Mouse (Mus musculus) left cerebral cortex, postnatal 4 days (tissue): ENCODE measurements around the gene Rps6ka2. TPM values are rescaled to one million over a fixed set of nuclear protein-coding genes. Genes with fewer than 3 reads are reported as not detected.

Source experiments
- DNase-seq: peaks from one replicate; pipeline ENCODE4 v3.0.0-alpha.2; 2022
- intact Hi-C: fragments of 180-260 bp; cut with DNase I; formaldehyde crosslinking; loops from one replicate; pipeline ENCODE4 v1.15.1; 2025
- total RNA-seq, 2 experiments: library from RNA; stranded (reverse); gene quantifications; 2 replicates each; pipeline ENCODE4 v1.2.3; 2021

Gene Rps6ka2
- total RNA-seq, 2 experiments from 2014 or later: 36.7 to 38.5 TPM

- DNase-seq: peak; percentile 53
- intact Hi-C loops: no loop called here
Observed at GRCm38 (mm10) chr17:7217791-7218329, 47.9 kb downstream of the Rps6ka2 start.

DNA sequence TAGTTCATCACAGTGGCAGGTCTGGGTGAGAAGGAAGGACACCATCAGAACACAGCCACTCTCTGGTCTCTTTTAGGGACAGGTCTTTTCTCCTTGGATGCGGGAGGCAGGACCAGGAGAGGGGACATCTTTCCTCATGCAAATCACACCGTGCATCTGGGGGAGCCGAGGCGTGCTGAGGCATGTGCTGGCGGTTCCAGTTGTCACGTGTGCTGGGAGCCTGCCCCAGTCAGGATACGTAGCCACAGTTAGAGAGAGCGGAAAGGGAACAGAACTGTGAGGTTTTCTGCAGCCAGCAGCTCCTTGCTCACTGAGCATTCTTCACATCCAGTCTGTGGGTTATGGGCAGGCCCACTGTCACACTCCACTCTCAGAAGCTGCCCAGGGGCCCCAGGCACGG lies 48.5 kb downstream of the Rps6ka2 start:
- no peak for DNase-seq
- intact Hi-C loops: no loop called here

DNA sequence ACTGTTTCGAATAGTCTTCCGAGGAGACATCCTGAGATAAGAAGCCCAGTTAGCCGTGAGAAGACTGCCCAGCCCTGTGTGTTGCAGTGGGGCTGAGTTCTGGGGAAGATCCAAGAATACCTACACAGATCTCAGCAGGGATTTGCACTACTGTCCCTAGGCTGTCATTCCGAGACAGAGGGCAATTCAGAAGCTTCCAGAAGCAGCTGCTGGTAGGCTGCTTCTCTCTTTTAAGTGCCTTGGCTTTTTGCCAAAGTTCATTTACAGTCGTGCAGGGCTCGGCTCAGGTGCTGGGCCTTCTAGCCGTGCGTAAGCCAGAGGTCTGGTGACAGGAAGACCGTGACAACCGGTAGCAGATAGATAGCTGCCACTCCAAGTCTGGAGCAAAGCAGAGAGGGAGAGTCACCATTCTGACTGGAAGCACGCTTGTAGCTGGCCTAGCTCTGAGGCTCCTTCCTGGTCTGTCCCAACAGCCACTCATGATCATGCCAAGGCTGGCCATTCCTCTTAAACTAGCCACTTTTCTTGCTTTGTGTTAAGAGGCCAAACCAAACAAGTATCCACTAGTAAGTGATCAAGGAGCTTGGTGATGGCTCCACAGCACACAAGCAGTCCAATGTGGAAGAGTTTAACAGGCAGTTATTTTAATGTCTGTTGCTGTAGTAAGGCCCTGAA lies 49.3 kb downstream of the Rps6ka2 start:
- intact Hi-C loops: no loop called here

GRCm38 (mm10) chr17:7221310-7221709 lies 51.4 kb downstream of the Rps6ka2 start:
- intact Hi-C loops: no loop called here
- DNase-seq: no peak

More for the DNA sequence above, 49.3 kb downstream of the Rps6ka2 start:
- DNase-seq: no peak

DNA sequence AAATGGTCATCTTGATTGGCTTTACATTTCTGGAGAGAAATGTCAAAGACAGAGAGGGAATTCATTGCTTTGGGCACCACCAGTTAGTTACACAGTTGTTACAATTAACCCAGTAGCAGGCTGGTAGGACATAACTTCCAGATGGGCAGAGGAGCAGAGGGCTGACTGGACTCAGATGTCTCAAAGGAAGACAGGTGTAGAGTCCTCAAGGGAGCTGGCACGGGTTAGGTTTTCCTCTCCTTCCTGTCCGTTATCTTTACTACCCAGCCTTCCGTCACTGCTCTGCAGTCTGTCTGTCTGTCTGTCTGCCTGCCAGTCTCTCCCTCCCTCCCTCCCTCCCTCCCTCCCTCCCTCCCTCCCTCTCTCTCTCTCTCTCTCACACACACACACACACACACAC lies 52.3 kb downstream of the Rps6ka2 start:
- no peak for DNase-seq
- intact Hi-C loops: no loop called here

GRCm38 (mm10) chr17:7228545-7228944 lies 58.6 kb downstream of the Rps6ka2 start:
- intact Hi-C loops: no loop called here
- peak; percentile 81 for DNase-seq

- DNase-seq: no peak
- intact Hi-C loops: no loop called here
Observed at GRCm38 (mm10) chr17:7231312-7231711, 61.4 kb downstream of the Rps6ka2 start.

DNA sequence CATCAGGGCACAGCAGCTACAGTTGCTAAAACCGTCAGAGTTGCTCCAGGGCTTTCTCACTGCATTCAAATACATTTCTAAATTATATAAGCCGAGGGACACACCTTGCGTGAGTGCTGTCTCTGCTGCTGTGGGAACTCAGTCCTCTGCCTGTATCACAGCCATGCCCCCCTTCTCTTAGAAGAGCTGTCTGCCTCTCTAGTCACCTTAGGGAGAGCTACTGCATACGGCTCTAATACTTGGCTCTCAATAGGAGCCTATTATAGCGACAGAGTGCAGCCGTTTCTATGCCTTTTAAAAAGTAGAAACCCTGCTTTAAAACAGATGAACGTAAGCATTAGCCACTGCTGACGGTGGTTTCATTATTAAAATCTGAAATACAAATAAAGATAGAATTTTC lies 61.9 kb downstream of the Rps6ka2 start:
- intact Hi-C loops: no loop called here
- no peak for DNase-seq

- no peak for DNase-seq
- intact Hi-C loops: no loop called here
Observed at GRCm38 (mm10) chr17:7232400-7232799, 62.5 kb downstream of the Rps6ka2 start.

- no peak for DNase-seq
- intact Hi-C loops: no loop called here
Observed at GRCm38 (mm10) chr17:7233197-7233596, 63.3 kb downstream of the Rps6ka2 start.

- peak; percentile 56 for DNase-seq
- intact Hi-C loops: no loop called here
Observed at GRCm38 (mm10) chr17:7237706-7238105, 67.8 kb downstream of the Rps6ka2 start.

GRCm38 (mm10) chr17:7238766-7239165 lies 68.9 kb downstream of the Rps6ka2 start:
- no peak for DNase-seq
- intact Hi-C loops: no loop called here

DNA sequence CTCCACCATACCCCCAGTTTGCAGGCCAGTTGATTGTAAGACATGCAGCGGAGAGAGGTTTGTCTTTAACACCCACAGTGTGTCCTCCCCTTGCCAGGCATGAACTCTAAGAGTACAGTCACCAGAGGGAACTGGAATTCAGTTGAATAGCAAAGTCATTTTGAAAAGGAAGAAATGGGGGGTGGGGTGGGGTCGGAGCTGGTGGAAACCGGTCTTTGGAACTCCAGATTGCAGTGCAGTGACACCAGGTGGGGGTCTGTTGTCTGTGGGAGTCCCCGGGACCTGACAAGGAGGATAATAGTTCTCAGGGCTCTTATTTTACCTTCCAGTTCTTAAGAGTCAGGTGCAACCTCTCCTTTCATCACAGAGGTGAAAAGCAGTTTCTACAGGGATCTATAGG lies 70.6 kb downstream of the Rps6ka2 start:
- DNase-seq: no peak
- intact Hi-C loops: loop anchor here (10.0 kb wide), 1 partner anchor 66 kb away; the partner anchor contains the start of gene Rps6ka2

GRCm38 (mm10) chr17:7245078-7245477 lies 75.2 kb downstream of the Rps6ka2 start:
- no peak for DNase-seq
- intact Hi-C loops: loop anchor here (10.0 kb wide), 1 partner anchor 70 kb away; the partner anchor contains the start of gene Rps6ka2

- DNase-seq: no peak
- intact Hi-C loops: loop anchor here (10.0 kb wide), 1 partner anchor 72 kb away; the partner anchor contains the start of gene Rps6ka2
Observed at GRCm38 (mm10) chr17:7246893-7247556, 77.1 kb downstream of the Rps6ka2 start.

DNA sequence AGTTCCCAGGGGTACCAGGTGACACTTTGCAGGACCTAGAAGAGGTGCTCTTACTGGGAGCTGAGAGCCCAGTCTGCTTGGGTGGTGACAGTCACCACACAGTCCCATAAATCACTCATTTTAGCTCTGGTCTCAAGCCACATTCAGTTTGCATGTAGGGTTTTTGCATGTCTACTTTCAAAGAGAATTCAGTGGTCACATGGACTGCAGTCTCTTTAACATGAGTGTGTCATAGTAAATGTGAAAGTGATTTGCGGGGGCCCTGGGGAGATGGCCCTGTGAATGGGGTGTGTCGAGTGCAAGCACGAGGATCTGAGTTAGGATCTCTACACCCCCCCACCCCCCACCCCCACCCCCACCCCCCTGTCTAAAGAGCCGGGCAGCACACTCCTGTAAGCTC lies 80.5 kb downstream of the Rps6ka2 start:
- no peak for DNase-seq
- intact Hi-C loops: no loop called here

DNA sequence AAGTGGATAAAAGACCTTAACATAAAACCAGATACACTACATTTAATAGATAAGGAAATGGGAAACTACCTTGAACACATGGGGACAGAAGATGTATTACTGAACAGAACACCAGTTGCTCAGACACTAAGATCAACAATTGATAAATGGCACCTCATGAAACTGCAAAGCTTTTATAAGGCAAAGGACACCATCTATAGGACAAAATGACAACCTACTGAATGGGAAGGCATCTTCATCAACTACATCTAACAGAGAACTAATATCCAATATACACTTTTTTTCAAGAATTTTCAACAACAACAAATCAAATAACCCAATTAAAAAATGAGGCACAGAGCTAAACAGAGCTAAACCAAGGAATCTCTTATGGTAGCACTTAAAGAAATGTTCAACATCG lies 87.3 kb downstream of the Rps6ka2 start:
- intact Hi-C loops: no loop called here
- no peak for DNase-seq

GRCm38 (mm10) chr17:7258748-7259359 lies 88.9 kb downstream of the Rps6ka2 start:
- no peak for DNase-seq
- intact Hi-C loops: no loop called here

DNA sequence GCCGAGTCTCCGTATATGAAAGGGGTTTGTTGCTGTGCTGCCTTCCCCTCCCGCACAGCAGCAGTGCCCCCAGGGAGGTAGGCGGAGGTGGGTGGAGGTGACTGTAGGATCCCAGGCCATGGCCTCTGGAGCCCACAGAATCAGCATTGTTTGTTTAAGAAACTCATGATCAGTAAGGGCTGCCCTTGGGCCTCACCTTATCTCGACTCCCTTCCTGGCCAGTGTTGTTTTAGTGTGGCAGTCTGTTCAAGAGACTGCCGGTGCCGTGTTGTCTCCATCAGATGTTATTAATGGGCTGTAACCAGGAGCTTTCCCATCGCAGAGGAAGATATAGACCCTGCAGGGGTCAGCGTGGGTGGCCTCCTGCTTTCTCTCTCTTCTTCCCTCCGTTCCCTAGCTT lies 90.4 kb downstream of the Rps6ka2 start:
- no peak for DNase-seq
- intact Hi-C loops: no loop called here

DNA sequence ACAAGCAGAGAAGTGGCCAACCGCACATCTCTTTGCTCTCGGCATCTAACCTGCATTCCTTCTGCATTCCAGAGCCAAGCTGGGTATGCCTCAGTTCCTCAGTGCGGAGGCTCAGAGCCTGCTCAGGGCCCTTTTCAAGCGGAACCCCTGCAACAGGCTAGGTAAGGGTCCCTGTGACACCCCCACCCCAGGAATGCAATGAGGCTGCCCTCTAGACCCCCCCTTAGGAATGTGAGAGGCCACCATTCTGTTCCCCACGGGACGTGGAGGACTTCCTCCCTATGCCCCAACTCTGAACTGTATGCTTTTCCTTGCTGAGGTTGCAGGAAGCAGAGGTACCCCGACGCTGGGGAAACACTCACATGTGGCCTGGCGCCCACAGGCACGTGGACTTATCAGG lies 92.1 kb downstream of the Rps6ka2 start:
- intact Hi-C loops: no loop called here

GRCm38 (mm10) chr17:7262620-7263019 lies 92.7 kb downstream of the Rps6ka2 start:
- intact Hi-C loops: no loop called here
- no peak for DNase-seq

More for the DNA sequence above, 92.1 kb downstream of the Rps6ka2 start:
- no peak for DNase-seq

DNA sequence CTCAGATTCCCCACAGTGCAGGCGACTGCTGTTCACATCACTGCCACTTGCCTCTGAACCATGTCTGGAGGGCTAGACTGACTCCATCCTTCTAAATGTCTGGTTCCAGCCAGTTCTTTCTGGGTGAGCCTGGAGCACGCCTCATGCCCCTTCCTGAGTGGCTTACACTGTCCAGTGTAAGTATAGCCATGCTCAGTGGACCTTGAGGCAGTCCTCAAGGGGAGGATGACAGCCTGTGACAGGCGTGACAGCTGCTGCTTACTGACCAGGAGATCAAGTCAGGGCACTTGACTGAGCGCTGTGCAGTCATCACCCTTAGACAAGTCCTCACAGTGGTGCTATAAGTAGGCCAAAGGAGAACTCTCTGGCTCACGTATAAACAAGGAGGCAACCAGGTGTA lies 94.7 kb downstream of the Rps6ka2 start:
- intact Hi-C loops: no loop called here

More for the DNA sequence above, 94.7 kb downstream of the Rps6ka2 start:
- DNase-seq: no peak
